Mouse (Mus musculus) heart, embryonic 14.5 days (tissue): ENCODE measurements at regions not wholly inside any gene's neighbourhood (a gene's known extent, or its start where the extent isn't known, plus 50 kb on each side); places are given as distances from the start of the nearest gene placed in this dataset.
A peak's percentile ranks its signal among the peaks of the same experiment; 100 is the strongest.

Experiments
- ATAC-seq: fragments of 200-750 bp; cut with Nextera tagmentation; 2 replicates; pipeline ENCODE4 v1.8.0; 2017; ENCODE audit warnings: low read depth, moderate TSS enrichment; ENCODE audit not compliant: insufficient number of reproducible peaks, insufficient read depth, low FRiP score
- H3K27ac ChIP-seq, 2 experiments: fragments of 200-500 bp in 1 of 2; fragments of 300-500 bp in 1 of 2; sonication (generic) in 1 of 2; replicated peaks in 1 of 2; 2 replicates each; pipeline ENCODE4 v1.5.1; 2012 to 2014; ENCODE audit warnings: low read depth in 2 of 2, low read length in 2 of 2, control low read depth in 1 of 2, mild to moderate bottlenecking in 1 of 2, mixed read lengths in 1 of 2; ENCODE audit not compliant: control insufficient read depth in 1 of 2, insufficient read depth in 1 of 2
- H3K27me3 ChIP-seq: fragments of 300-500 bp; sonication (generic); 2 replicates; pipeline ENCODE4 v1.6.1; 2014; ENCODE audit warnings: mild to moderate bottlenecking, low read length, control low read depth; ENCODE audit not compliant: control insufficient read depth, insufficient read depth
- H3K36me3 ChIP-seq: fragments of 300-500 bp; sonication (generic); 2 replicates; pipeline ENCODE4 v1.6.1; 2014; ENCODE audit warnings: mild to moderate bottlenecking, control low read depth, low read length, mixed read lengths; ENCODE audit not compliant: control insufficient read depth, insufficient read depth
- H3K4me1 ChIP-seq, 2 experiments: fragments of 200-500 bp in 1 of 2; fragments of 300-500 bp in 1 of 2; sonication (generic) in 1 of 2; 2 replicates each; pipeline ENCODE4 v1.6.1; 2012 to 2014; ENCODE audit warnings: low read length in 2 of 2, control low read depth in 1 of 2, mixed read lengths in 1 of 2; ENCODE audit not compliant: control insufficient read depth in 2 of 2, insufficient read depth in 2 of 2
- H3K4me2 ChIP-seq: fragments of 300-500 bp; sonication (generic); 2 replicates; pipeline ENCODE4 v1.6.1; 2014; ENCODE audit warnings: mild to moderate bottlenecking, low read length
- H3K4me3 ChIP-seq, 2 experiments: fragments of 200-500 bp in 1 of 2; fragments of 300-500 bp in 1 of 2; sonication (generic) in 1 of 2; 2 replicates each; pipeline ENCODE4 v1.5.1; 2012 to 2014; ENCODE audit warnings: low read length in 2 of 2, mild to moderate bottlenecking in 2 of 2, control low read depth in 1 of 2, low read depth in 1 of 2, moderate library complexity in 1 of 2; ENCODE audit not compliant: control insufficient read depth in 1 of 2, insufficient read depth in 1 of 2
- H3K9ac ChIP-seq: fragments of 300-500 bp; sonication (generic); 2 replicates; pipeline ENCODE4 v1.6.1; 2014; ENCODE audit warnings: mild to moderate bottlenecking, low read length
- H3K9me3 ChIP-seq: fragments of 300-500 bp; sonication (generic); 2 replicates; pipeline ENCODE4 v1.6.1; 2016; ENCODE audit warnings: low read length, control low read depth; ENCODE audit not compliant: control insufficient read depth
- WGBS: fragments of 180-500 bp; shearing (Covaris S2); extraction: QIAGEN DNeasy Blood & Tissue Kit; methylation state at CpG from one replicate; pipeline ENCODE4 v1.1.7; 2014; 5-methylcytosine and 5-hydroxymethylcytosine counted together

GRCm38 (mm10) chr17:88284477-88284876, 156.0 kb upstream of the Foxn2 start:
- H3K4me3 ChIP-seq = no peak overlapping the region
- H3K4me2 ChIP-seq = no peak overlapping the region
- H3K9ac ChIP-seq = no peak overlapping the region
- H3K27ac ChIP-seq = no peak overlapping the region
- no peaks in the 10 kb centered on the region for H3K4me1 ChIP-seq
- no peaks in the 10 kb centered on the region for H3K36me3 ChIP-seq
- no peak for ATAC-seq
- 77% methylated on average over 3 of the region's 3 CpGs for WGBS
- H3K9me3 ChIP-seq = peaks cover 12% of the 10 kb centered on the region
- H3K27me3 ChIP-seq = no peaks in the 10 kb centered on the region

- no peak for ATAC-seq
- H3K27me3 ChIP-seq = no peaks in the 10 kb centered on the region
- H3K36me3 ChIP-seq = no peaks in the 10 kb centered on the region
- H3K9me3 ChIP-seq = peaks cover 12% of the 10 kb centered on the region
- H3K27ac ChIP-seq = no peak overlapping the region
- H3K4me2 ChIP-seq = no peak overlapping the region
- H3K9ac ChIP-seq = no peak overlapping the region
- H3K4me1 ChIP-seq = no peaks in the 10 kb centered on the region
- WGBS = 47% methylated on average over 1 of the region's 1 CpGs
- H3K4me3 ChIP-seq = no peak overlapping the region
These were observed 152.7 kb upstream of the Foxn2 start for GRCm38 (mm10) chr17:88287861-88288260.

- H3K27me3 ChIP-seq = no peaks in the 10 kb centered on the region
These were observed 143.0 kb upstream of the Foxn2 start for GRCm38 (mm10) chr17:88297520-88297919.

GRCm38 (mm10) chr17:88303991-88304390, 136.5 kb upstream of the Foxn2 start:
- Histone ChIP-seq H3K4me1 (no peaks in the 10 kb centered on the region), H3K4me2 (no peak overlapping the region), H3K4me3 (no peak overlapping the region), H3K27me3 (no peaks in the 10 kb centered on the region), H3K9me3 (0 out of 2 replicates have a peak, but pooled peaks cover 4% of the 10 kb centered on the region), H3K9ac (no peak overlapping the region), H3K27ac (no peak overlapping the region), H3K36me3 (no peaks in the 10 kb centered on the region)
- 56% methylated on average over 2 of the region's 2 CpGs for WGBS
- ATAC-seq = no peak

More at GRCm38 (mm10) chr17:88297520-88297919, 143.0 kb upstream of the Foxn2 start:
- Histone ChIP-seq H3K4me3 (no peak overlapping the region), H3K9ac (no peak overlapping the region), H3K4me1 (peaks cover 0 to 3% of the 10 kb centered on the region in 2 experiments; a peak in 1 of 4 replicates), H3K36me3 (no peaks in the 10 kb centered on the region), H3K4me2 (no peak overlapping the region), H3K9me3 (no peaks in the 10 kb centered on the region), H3K27ac (no peak overlapping the region)
- peak; percentile 13; the same call in 1 of the 2 replicates for ATAC-seq
- WGBS = 37% methylated on average over 4 of the region's 4 CpGs

- no peak overlapping the region for H3K27ac ChIP-seq
- WGBS = 80% methylated on average over 9 of the region's 9 CpGs
These were observed 135.3 kb upstream of the Foxn2 start for GRCm38 (mm10) chr17:88305165-88305564.

GRCm38 (mm10) chr17:88306325-88306724, 134.2 kb upstream of the Foxn2 start:
- 63% methylated on average over 9 of the region's 9 CpGs for WGBS

More at GRCm38 (mm10) chr17:88305165-88305564, 135.3 kb upstream of the Foxn2 start:
- no peaks in the 10 kb centered on the region for H3K36me3 ChIP-seq
- ATAC-seq = no peak
- no peak overlapping the region for H3K4me3 ChIP-seq
- H3K9ac ChIP-seq = no peak overlapping the region
- 0 out of 2 replicates have a peak, but pooled peaks cover 4% of the 10 kb centered on the region for H3K9me3 ChIP-seq
- H3K4me2 ChIP-seq = no peak overlapping the region
- H3K4me1 ChIP-seq = no peaks in the 10 kb centered on the region
- no peaks in the 10 kb centered on the region for H3K27me3 ChIP-seq

GRCm38 (mm10) chr17:88307082-88307481, 133.4 kb upstream of the Foxn2 start:
- Histone ChIP-seq H3K9me3 (0 out of 2 replicates have a peak, but pooled peaks cover 4% of the 10 kb centered on the region), H3K9ac (no peak overlapping the region), H3K36me3 (no peaks in the 10 kb centered on the region), H3K27me3 (no peaks in the 10 kb centered on the region), H3K27ac (no peak overlapping the region), H3K4me1 (no peaks in the 10 kb centered on the region), H3K4me3 (no peak overlapping the region), H3K4me2 (no peak overlapping the region)
- 43% methylated on average over 4 of the region's 4 CpGs for WGBS
- no peak for ATAC-seq

More at GRCm38 (mm10) chr17:88306325-88306724, 134.2 kb upstream of the Foxn2 start:
- Histone ChIP-seq H3K9me3 (0 out of 2 replicates have a peak, but pooled peaks cover 4% of the 10 kb centered on the region), H3K4me3 (no peak overlapping the region), H3K4me2 (no peak overlapping the region), H3K27me3 (no peaks in the 10 kb centered on the region), H3K27ac (no peak overlapping the region), H3K4me1 (no peaks in the 10 kb centered on the region), H3K36me3 (no peaks in the 10 kb centered on the region), H3K9ac (no peak overlapping the region)
- no peak for ATAC-seq

- Histone ChIP-seq H3K27ac (no peak overlapping the region), H3K4me2 (no peak overlapping the region), H3K36me3 (no peaks in the 10 kb centered on the region), H3K9ac (no peak overlapping the region), H3K9me3 (0 out of 2 replicates have a peak, but pooled peaks cover 4% of the 10 kb centered on the region), H3K4me1 (no peaks in the 10 kb centered on the region), H3K4me3 (no peak overlapping the region), H3K27me3 (no peaks in the 10 kb centered on the region)
- no peak for ATAC-seq
- WGBS = 75% methylated on average over 9 of the region's 9 CpGs
These were observed 132.7 kb upstream of the Foxn2 start for GRCm38 (mm10) chr17:88307826-88308225.
